Mouse (Mus musculus) MEL (cell line): ENCODE results near the gene Cdkn2d.
"Not testable (repeated sequence)": the region's sequence is repeated elsewhere in the genome, so short reads cannot be mapped to it uniquely, and the experiment has no call there.

Source experiments
- GATA1 ChIP-seq: IDR thresholded peaks from 2 replicates; pipeline ENCODE4 v1.6.1; 2011; ENCODE audit warnings: low read depth, low read length, improper control_type of control experiment
- POLR2A ChIP-seq, 2 experiments: IDR thresholded peaks; 2 replicates each; pipeline ENCODE4 v1.6.1; 2011 to 2012; ENCODE audit warnings: low read length in 2 of 2, mild to moderate bottlenecking in 2 of 2, control low read depth in 1 of 2, improper control_type of control experiment in 1 of 2, low read depth in 1 of 2, moderate library complexity in 1 of 2; ENCODE audit not compliant: control insufficient read depth in 1 of 2, insufficient read depth in 1 of 2, poor library complexity in 1 of 2
- ZNF384 ChIP-seq: IDR thresholded peaks from 2 replicates; pipeline ENCODE4 v1.6.1; 2012; ENCODE audit warnings: low read depth, mild to moderate bottlenecking, inconsistent platforms, low read length, improper control_type of control experiment

DNA sequence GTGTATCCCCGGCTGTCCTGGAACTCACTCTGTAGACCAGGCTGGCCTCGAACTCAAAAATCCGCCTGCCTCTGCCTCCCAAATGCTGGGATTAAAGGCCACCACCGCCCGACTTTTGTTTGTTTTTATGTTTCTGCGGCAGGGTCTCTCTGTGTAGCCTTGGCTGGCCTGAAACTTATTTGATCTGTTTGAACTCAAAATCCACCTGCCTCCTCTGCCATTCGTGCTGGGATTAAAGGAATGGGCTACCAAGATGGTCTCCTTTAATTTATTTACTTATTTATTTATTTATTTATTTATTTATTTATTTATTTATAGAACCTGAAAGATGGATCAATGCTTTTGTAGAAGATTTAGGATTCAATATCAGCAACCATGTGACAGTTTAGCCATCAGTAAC, 661 bp upstream of the Cdkn2d start:
- TF ChIP-seq ZNF384; POLR2A (IDR thresholded peaks at IDR 0.05; ENCODE audit: control insufficient read depth in 1 of 2, insufficient read depth in 1 of 2, low read depth in 1 of 2, low read length in 2 of 2, poor library complexity in 1 of 2); GATA1: not testable (repeated sequence)
